Mouse (Mus musculus) liver, postnatal 0 days (tissue): Measurements from ENCODE around the gene Hist1h2ab. TPM values are rescaled to one million over a fixed set of nuclear protein-coding genes. Genes with fewer than 3 reads are reported as not detected.
A peak's percentile ranks its signal among the peaks of the same experiment; 100 is the strongest.
"Not testable (repeated sequence)": the region's sequence is repeated elsewhere in the genome, so short reads cannot be mapped to it uniquely, and the experiment has no call there.

ENCODE experiments used
- ATAC-seq: fragments of 200-750 bp; cut with Nextera tagmentation; 2 replicates; pipeline ENCODE4 v1.8.0; 2017; ENCODE audit warnings: mild to moderate bottlenecking, moderate library complexity
- DNase-seq: peaks from one replicate; pipeline ENCODE4 v3.0.0-alpha.2; 2016
- H3K27ac ChIP-seq: fragments of 300-500 bp; sonication (generic); 2 replicates; pipeline ENCODE4 v1.5.1; 2014; ENCODE audit warnings: antibody characterized with exemption, moderate library complexity, mild to moderate bottlenecking, low read depth
- H3K27me3 ChIP-seq: fragments of 300-500 bp; sonication (generic); 2 replicates; pipeline ENCODE4 v1.6.1; 2014; ENCODE audit warnings: low read length, control low read depth, mixed read lengths; ENCODE audit not compliant: insufficient read depth
- H3K36me3 ChIP-seq: fragments of 300-500 bp; sonication (generic); replicated peaks from 2 replicates; pipeline ENCODE4 v1.6.1; 2014; ENCODE audit warnings: mild to moderate bottlenecking, control low read depth, low read length, moderate library complexity, mixed read lengths; ENCODE audit not compliant: insufficient read depth
- H3K4me1 ChIP-seq: fragments of 300-500 bp; sonication (generic); 2 replicates; pipeline ENCODE4 v1.6.1; 2014; ENCODE audit warnings: antibody characterized with exemption, mild to moderate bottlenecking, control low read depth; ENCODE audit not compliant: insufficient read depth
- H3K4me2 ChIP-seq: fragments of 300-500 bp; sonication (generic); 2 replicates; pipeline ENCODE4 v1.6.1; 2014; ENCODE audit warnings: low read depth, mild to moderate bottlenecking, low read length, moderate library complexity, mixed read lengths
- H3K4me3 ChIP-seq: fragments of 300-500 bp; sonication (generic); 2 replicates; pipeline ENCODE4 v1.5.1; 2014; ENCODE audit warnings: low read depth, low read length
- H3K9ac ChIP-seq: fragments of 300-500 bp; sonication (generic); replicated peaks from 2 replicates; pipeline ENCODE4 v1.6.1; 2014; ENCODE audit warnings: mild to moderate bottlenecking, moderate library complexity
- H3K9me3 ChIP-seq: fragments of 300-500 bp; sonication (generic); 2 replicates; pipeline ENCODE4 v1.6.1; 2016; ENCODE audit warnings: mild to moderate bottlenecking, control low read depth, low read length, mixed read lengths
- CTCF ChIP-seq: sonication (generic); IDR thresholded peaks from 2 replicates; pipeline ENCODE4 v1.5.1; 2016; ENCODE audit warnings: antibody characterized with exemption, low read depth
- EP300 ChIP-seq: IDR thresholded peaks from 2 replicates; pipeline ENCODE4 v1.6.1; 2016; ENCODE audit warnings: antibody characterized with exemption, low read depth, mild to moderate bottlenecking
- WGBS: fragments of 180-500 bp; shearing (Covaris S2); extraction: QIAGEN DNeasy Blood & Tissue Kit; methylation state at CpG from one replicate; pipeline ENCODE4 v1.1.7; 2014; ENCODE audit not compliant: insufficient replicate concordance; 5-methylcytosine and 5-hydroxymethylcytosine counted together
- polyA plus RNA-seq: library from polyadenylated mRNA; unstranded; fragments of >200 nt; fragmentation: Nextera tagmentation; extraction: Ambion mirVana; gene quantifications from 2 replicates; pipeline ENCODE4 v1.2.1, GENCODE M21; 2015

Hist1h2ab gene
- polyA plus RNA-seq, 1 experiment from 2014 or later, result 46.5 TPM

DNA sequence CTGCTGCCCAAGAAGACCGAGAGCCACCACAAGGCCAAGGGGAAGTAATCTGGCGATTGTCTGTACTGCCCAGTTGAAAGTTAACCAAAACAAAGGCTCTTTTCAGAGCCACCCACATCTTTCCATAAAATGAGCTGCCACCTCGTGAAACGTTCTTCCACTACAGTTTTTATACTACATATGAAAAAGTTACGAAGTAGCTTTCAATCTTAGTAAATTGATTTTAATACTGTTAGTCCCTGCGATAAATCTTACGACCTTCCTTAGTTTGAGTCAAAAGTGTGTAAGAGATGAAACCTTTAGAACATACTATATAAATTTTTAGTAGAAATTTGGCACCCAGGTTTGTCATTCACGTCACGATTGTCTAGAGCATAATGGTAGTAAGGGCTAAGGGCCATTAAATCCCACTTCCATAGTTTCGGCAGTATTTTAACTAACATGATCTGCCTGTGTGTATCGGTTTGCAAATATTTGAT, 591 bp downstream of the Hist1h2ab start:
- under 1% methylated on average over 11 of the region's 11 CpGs for WGBS
- peak overlapping the region; percentile 68 for H3K9ac ChIP-seq
- ATAC-seq (peak; percentile 20), DNase-seq (no peak)
- TF ChIP-seq CTCF, result no peak; the same call in 1 of the 2 replicates
- TF ChIP-seq EP300, result no peak
- H3K36me3 ChIP-seq, result no peaks in the 10 kb centered on the region
- no peaks in the 10 kb centered on the region for H3K27me3 ChIP-seq
- H3K4me2 ChIP-seq, result peak overlapping the region; percentile 54
- peaks cover 12% of the 10 kb centered on the region for H3K4me1 ChIP-seq
- H3K4me3 ChIP-seq, result peak overlapping the region; percentile 19
- peak overlapping the region; percentile 97 for H3K27ac ChIP-seq
- no peaks in the 10 kb centered on the region for H3K9me3 ChIP-seq

DNA sequence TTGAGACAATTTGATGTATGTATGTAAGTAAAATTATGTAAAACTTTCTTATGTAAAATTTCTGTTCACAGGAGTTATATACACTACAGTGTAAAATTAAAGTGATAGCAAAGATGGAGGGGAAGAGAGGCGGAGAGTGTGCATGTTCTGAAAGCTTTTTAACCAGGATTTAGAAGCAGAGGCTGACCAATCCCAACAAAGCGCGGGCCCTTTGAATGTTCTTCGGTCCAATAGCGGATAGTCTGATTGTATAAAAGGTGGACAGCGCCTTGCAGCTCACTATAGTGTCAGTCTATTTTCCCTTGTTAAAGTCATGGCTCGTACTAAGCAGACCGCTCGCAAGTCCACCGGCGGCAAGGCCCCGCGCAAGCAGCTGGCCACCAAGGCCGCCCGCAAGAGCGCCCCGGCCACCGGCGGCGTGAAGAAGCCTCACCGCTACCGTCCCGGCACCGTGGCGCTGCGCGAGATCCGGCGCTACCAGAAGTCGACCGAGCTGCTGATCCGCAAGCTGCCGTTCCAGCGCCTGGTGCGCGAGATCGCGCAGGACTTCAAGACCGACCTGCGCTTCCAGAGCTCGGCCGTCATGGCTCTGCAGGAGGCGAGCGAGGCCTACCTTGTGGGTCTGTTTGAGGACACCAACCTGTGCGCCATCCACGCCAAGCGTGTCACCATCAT, 1.3 kb downstream of the Hist1h2ab start, which contains the start of gene Hist1h3b:
Hist1h3b (plus strand) TSS at position 201 of the 675 bp plus-strand sequence.
- not testable (repeated sequence) for H3K9me3 ChIP-seq, H3K36me3 ChIP-seq, H3K27me3 ChIP-seq
- H3K4me2 ChIP-seq, result peak within 1 kb of the TSS; percentile 61
- under 1% methylated on average over 17 of the region's 47 CpGs for WGBS
- H3K4me1 ChIP-seq, result peaks cover 12% of the 10 kb centered on the region
- peak; percentile 50; the same call in 1 of the 2 replicates for TF ChIP-seq EP300
- peak within 1 kb of the TSS; percentile 75 for H3K9ac ChIP-seq
- ATAC-seq, result peak; percentile 72
- H3K4me3 ChIP-seq, result peak within 1 kb of the TSS; percentile 43
- H3K27ac ChIP-seq, result peak within 1 kb of the TSS; percentile 97
- DNase-seq, result peak; percentile 90

DNA sequence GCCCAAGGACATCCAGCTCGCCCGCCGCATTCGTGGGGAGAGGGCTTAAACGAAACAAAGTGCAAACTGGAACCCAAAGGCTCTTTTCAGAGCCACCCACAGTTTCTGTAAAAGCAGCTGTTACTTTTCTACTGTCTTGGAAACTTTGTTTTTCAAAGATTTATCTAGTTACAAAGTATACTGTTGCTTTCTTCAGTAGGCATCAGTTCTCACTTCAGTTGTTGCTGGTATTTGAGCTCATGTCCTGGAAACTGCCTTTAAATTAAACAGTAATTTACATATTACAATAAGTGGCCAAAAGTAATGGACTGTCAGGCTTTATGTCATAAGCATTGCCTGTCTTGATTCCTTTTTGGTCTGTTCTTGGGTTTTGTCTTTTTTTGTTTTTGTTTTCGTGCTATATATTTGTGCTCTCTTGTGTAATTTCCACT, 1.8 kb downstream of the Hist1h2ab start:
- TF ChIP-seq EP300 (no peak; the same call in 1 of the 2 replicates), CTCF (no peak)
- WGBS, result 4% methylated on average over 6 of the region's 6 CpGs
- Histone ChIP-seq H3K9me3 (no peaks in the 10 kb centered on the region), H3K4me3 (peak overlapping the region; percentile 43), H3K36me3 (no peaks in the 10 kb centered on the region), H3K27me3 (no peaks in the 10 kb centered on the region), H3K27ac (peak overlapping the region; percentile 90), H3K4me2 (peak overlapping the region; percentile 61), H3K9ac (peak overlapping the region; percentile 75), H3K4me1 (peaks cover 11% of the 10 kb centered on the region)
- ATAC-seq (no peak), DNase-seq (no peak)

DNA sequence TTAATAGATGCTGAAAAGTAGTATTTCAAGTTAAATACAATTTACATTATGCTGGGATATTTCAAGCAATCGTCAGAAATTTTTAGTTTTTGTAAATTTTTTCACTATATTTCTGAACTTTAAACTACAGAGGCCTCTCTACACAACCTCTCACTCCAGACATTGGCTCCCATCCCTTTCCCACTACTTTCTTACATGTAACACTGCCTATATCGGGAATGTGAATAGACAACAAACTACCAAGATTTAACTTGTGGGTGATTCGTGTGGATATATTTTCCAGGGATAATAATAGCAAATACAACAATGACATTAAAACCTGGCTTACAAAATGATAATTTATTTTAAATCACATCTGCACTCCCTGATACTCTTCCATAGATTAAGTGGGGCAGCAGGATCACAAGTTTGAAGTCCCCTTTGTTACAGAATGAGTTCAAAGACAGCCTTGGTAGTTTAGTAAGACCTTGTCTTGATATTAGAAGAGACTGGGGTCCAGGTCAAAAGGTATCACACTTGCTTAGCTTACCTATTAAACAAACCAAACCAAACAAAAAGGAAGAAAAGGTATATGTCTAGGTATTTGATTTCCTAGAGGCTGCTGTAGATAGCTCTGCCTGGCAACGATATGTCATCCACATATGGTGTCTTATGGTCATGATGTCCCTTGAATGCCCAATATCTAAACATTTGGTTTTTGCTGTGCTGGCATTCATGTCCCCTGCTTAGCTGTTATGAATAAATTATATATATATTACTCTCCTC, 2.6 kb downstream of the Hist1h2ab start:
- no peaks in the 10 kb centered on the region for H3K9me3 ChIP-seq
- H3K4me1 ChIP-seq, result peaks cover 5% of the 10 kb centered on the region; the same call in 1 of the 2 replicates
- H3K27me3 ChIP-seq, result no peaks in the 10 kb centered on the region
- H3K27ac ChIP-seq, result peak overlapping the region; percentile 90
- H3K36me3 ChIP-seq, result no peaks in the 10 kb centered on the region
- TF ChIP-seq CTCF (no peak), EP300 (no peak)
- 56% methylated on average over 4 of the region's 4 CpGs for WGBS
- H3K9ac ChIP-seq, result peak overlapping the region; percentile 75
- H3K4me2 ChIP-seq, result peak overlapping the region; percentile 61
- peak overlapping the region; percentile 43 for H3K4me3 ChIP-seq
- ATAC-seq (no peak), DNase-seq (no peak)

DNA sequence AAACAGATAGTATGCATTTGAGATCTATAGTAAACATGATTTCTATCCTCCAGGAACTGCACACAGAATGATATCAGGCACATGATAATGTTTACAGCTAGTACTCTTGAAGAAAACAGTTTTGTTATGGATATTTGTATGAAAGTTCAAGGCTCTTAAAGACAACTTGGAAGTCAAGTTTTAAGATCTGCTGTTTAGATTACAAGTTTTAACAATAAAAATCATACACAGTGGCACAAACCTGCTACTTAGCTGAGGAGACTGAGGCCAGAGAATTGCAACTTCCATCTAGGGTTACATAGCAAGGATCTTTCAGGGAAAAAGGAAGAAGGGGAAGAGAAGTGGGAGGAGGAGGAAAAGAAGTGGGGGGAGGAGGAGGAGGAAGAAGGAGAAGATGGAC, 4.1 kb downstream of the Hist1h2ab start:
- H3K36me3 ChIP-seq, result no peaks in the 10 kb centered on the region
- H3K27me3 ChIP-seq, result no peaks in the 10 kb centered on the region
- TF ChIP-seq CTCF (no peak), EP300 (no peak)
- H3K9ac ChIP-seq, result no peak overlapping the region
- no peak overlapping the region for H3K4me2 ChIP-seq
- H3K4me3 ChIP-seq, result no peak overlapping the region
- H3K4me1 ChIP-seq, result peaks cover 6% of the 10 kb centered on the region; the same call in 1 of the 2 replicates
- ATAC-seq, result no peak
- no peaks in the 10 kb centered on the region for H3K9me3 ChIP-seq
- DNase-seq, result no peak
- peak overlapping the region; percentile 60 for H3K27ac ChIP-seq

DNA sequence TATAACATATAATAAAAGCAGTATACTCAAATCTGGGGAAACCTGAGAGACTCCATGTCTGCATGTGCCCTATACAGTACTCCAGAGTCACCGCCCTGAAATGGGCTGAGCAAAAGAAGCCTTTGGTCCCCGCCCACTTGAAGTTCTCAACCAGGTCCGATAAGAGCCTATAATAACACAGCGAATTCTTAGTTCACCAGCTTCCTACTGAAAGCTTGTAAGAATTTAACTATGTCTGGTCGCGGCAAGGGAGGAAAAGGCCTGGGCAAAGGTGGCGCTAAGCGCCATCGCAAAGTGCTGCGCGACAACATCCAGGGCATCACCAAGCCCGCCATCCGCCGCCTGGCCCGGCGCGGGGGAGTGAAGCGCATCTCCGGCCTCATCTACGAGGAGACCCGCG, 5.9 kb downstream of the Hist1h2ab start, which contains the start of gene Hist1h4b:
Hist1h4b (plus strand) TSS at position 224 of the 400 bp plus-strand sequence.
- DNase-seq, result peak; percentile 92
- peak; percentile 49 for ATAC-seq
- peak within 1 kb of the TSS; percentile 39 for H3K4me3 ChIP-seq
- no peaks in the 10 kb centered on the region for H3K9me3 ChIP-seq
- H3K4me1 ChIP-seq, result peaks cover 11% of the 10 kb centered on the region
- H3K27me3 ChIP-seq, result no peaks in the 10 kb centered on the region
- WGBS, result 1% methylated on average over 18 of the region's 22 CpGs
- TF ChIP-seq CTCF, result no peak
- peak; percentile 87 for TF ChIP-seq EP300
- H3K36me3 ChIP-seq, result no peaks in the 10 kb centered on the region
- peak within 1 kb of the TSS; percentile 56 for H3K9ac ChIP-seq
- peak within 1 kb of the TSS; percentile 92 for H3K27ac ChIP-seq
- H3K4me2 ChIP-seq, result peak within 1 kb of the TSS; percentile 75
